Mouse (Mus musculus) heart, adult 2 months (tissue): ENCODE data around the gene Gm5773. TPM values are rescaled to one million over a fixed set of nuclear protein-coding genes. Genes with fewer than 3 reads are reported as not detected.
"Not testable (repeated sequence)": the region's sequence is repeated elsewhere in the genome, so short reads cannot be mapped to it uniquely, and the experiment has no call there.

Source experiments
- DNase-seq, 2 experiments: peaks; one replicate each; pipeline ENCODE4 v3.0.0; 2021
- H3K27ac ChIP-seq: fragments of 200-600 bp; 2 replicates; pipeline ENCODE4 v1.8.1; 2022
- H3K27me3 ChIP-seq: fragments of 200-500 bp; 2 replicates; pipeline ENCODE4 v1.6.1; 2012; ENCODE audit warnings: mild to moderate bottlenecking, low read length, inconsistent platforms, mixed read lengths; ENCODE audit not compliant: control insufficient read depth, insufficient read depth
- H3K36me3 ChIP-seq: fragments of 200-500 bp; 2 replicates; pipeline ENCODE4 v1.6.1; 2012; ENCODE audit warnings: low read length, inconsistent platforms; ENCODE audit not compliant: control insufficient read depth, insufficient read depth
- H3K4me1 ChIP-seq: fragments of 200-500 bp; 2 replicates; pipeline ENCODE4 v1.6.1; 2011; ENCODE audit warnings: low read length; ENCODE audit not compliant: control insufficient read depth, insufficient read depth
- H3K4me3 ChIP-seq: fragments of 200-600 bp; 2 replicates; pipeline ENCODE4 v1.8.1; 2022
- H3K79me2 ChIP-seq: fragments of 200-500 bp; replicated peaks from 2 replicates; pipeline ENCODE4 v1.6.1; 2012; ENCODE audit warnings: mild to moderate bottlenecking, inconsistent platforms, low read length, moderate library complexity, mixed read lengths; ENCODE audit not compliant: control insufficient read depth, insufficient read depth
- H3K9ac ChIP-seq: fragments of 200-500 bp; 2 replicates; pipeline ENCODE4 v1.6.1; 2012; ENCODE audit warnings: low read depth, mild to moderate bottlenecking, control low read depth, inconsistent platforms, low read length, mixed read lengths
- WGBS: fragments of 180-500 bp; shearing (Covaris S2); methylation state at CpG from one replicate; pipeline ENCODE4 v1.1.7; 2018; 5-methylcytosine and 5-hydroxymethylcytosine counted together
- intact Hi-C: fragments of 180-260 bp; cut with DNase I; formaldehyde crosslinking; loops from one replicate; pipeline ENCODE4 v1.15.1; 2025
- long read RNA-seq: library from polyadenylated mRNA; stranded (forward); transcript quantifications from one replicate; pipeline ENCODE4 v2.0.0, GENCODE M21; 2021
- polyA plus RNA-seq: library from polyadenylated mRNA; depleted of rRNA; stranded (reverse); fragments of >200 nt; gene quantifications from 2 replicates; pipeline ENCODE4 v1.2.3, GENCODE M21; 2012; rRNA removed
- total RNA-seq, 2 experiments: library from RNA; stranded (reverse); gene quantifications; 2 replicates each; pipeline ENCODE4 v1.2.3; 2021

The Gm5773 gene
- total RNA-seq: not detected
- not detected in 2 replicates for polyA plus RNA-seq
- long read RNA-seq: 0 reads

GRCm38 (mm10) chr3:93772700-93773099 is at the start of gene Gm5773:
Gm5773 (plus strand) TSS chr3:93773000.
- H3K79me2 ChIP-seq, H3K4me3 ChIP-seq, H3K36me3 ChIP-seq, DNase-seq, H3K4me1 ChIP-seq, H3K27me3 ChIP-seq, H3K27ac ChIP-seq, intact Hi-C loops, H3K9ac ChIP-seq: not testable (repeated sequence)
- WGBS: 63% methylated on average over 1 of the region's 1 CpGs

GRCm38 (mm10) chr3:93745475-93745874 is 27.3 kb upstream of the Gm5773 start:
- H3K9ac ChIP-seq, H3K36me3 ChIP-seq, H3K27me3 ChIP-seq, H3K27ac ChIP-seq, H3K79me2 ChIP-seq, H3K4me3 ChIP-seq, DNase-seq, H3K4me1 ChIP-seq, intact Hi-C loops: not testable (repeated sequence)
- 81% methylated on average over 1 of the region's 1 CpGs for WGBS

- H3K79me2 ChIP-seq, H3K27me3 ChIP-seq, DNase-seq, H3K9ac ChIP-seq, H3K4me1 ChIP-seq, H3K36me3 ChIP-seq, intact Hi-C loops, H3K27ac ChIP-seq, H3K4me3 ChIP-seq: not testable (repeated sequence)
- WGBS: 86% methylated on average over 18 of the region's 18 CpGs
Observed at GRCm38 (mm10) chr3:93754022-93754421, 18.8 kb upstream of the Gm5773 start.

GRCm38 (mm10) chr3:93796098-93796497 is 23.3 kb downstream of the Gm5773 start, which contains the start of gene Tdpoz4:
Tdpoz4 (plus strand) TSS chr3:93796398.
- H3K36me3 ChIP-seq, H3K79me2 ChIP-seq, H3K4me1 ChIP-seq, DNase-seq, H3K9ac ChIP-seq, intact Hi-C loops, H3K27ac ChIP-seq, H3K27me3 ChIP-seq, H3K4me3 ChIP-seq: not testable (repeated sequence)

- H3K27me3 ChIP-seq, H3K4me3 ChIP-seq, DNase-seq, H3K4me1 ChIP-seq, H3K9ac ChIP-seq, intact Hi-C loops, H3K27ac ChIP-seq, H3K79me2 ChIP-seq, H3K36me3 ChIP-seq: not testable (repeated sequence)
Observed at GRCm38 (mm10) chr3:93813341-93813740, 40.5 kb downstream of the Gm5773 start.

Other genes with a start within 250 kb of the Gm5773 start
- 10 to 100 TPM; 70.5 to 93.9 TPM for gene S100a10, start 217.9 kb upstream of the Gm5773 start, total RNA-seq
- gene S100a10, start 217.9 kb upstream of the Gm5773 start, polyA plus RNA-seq: 41.9 and 47.3 TPM in 2 replicates
- not detected for gene Tdpoz2, start 120.3 kb upstream of the Gm5773 start, total RNA-seq
- not detected in 2 replicates for gene Tdpoz2, start 120.3 kb upstream of the Gm5773 start, polyA plus RNA-seq
- not detected for gene Tdpoz1, start 96.7 kb upstream of the Gm5773 start, total RNA-seq
- gene Tdpoz1, start 96.7 kb upstream of the Gm5773 start, polyA plus RNA-seq: not detected in 2 replicates
- not detected for gene Gm37596, start 79.9 kb upstream of the Gm5773 start, total RNA-seq
- not detected in 2 replicates for gene Gm37596, start 79.9 kb upstream of the Gm5773 start, polyA plus RNA-seq
- not detected for gene Tdpoz4, start 23.4 kb downstream of the Gm5773 start, total RNA-seq
- gene Tdpoz4, start 23.4 kb downstream of the Gm5773 start, polyA plus RNA-seq: not detected in 2 replicates
- gene Tdpoz3, start 53.0 kb downstream of the Gm5773 start, total RNA-seq: not detected
- gene Tdpoz3, start 53.0 kb downstream of the Gm5773 start, polyA plus RNA-seq: not detected in 2 replicates
- gene Gm9117, start 170.5 kb downstream of the Gm5773 start, total RNA-seq: not detected
- gene Gm9117, start 170.5 kb downstream of the Gm5773 start, polyA plus RNA-seq: not detected in 2 replicates
- not detected for gene Tdpoz5, start 188.3 kb downstream of the Gm5773 start, total RNA-seq
- gene Tdpoz5, start 188.3 kb downstream of the Gm5773 start, polyA plus RNA-seq: not detected in 2 replicates